Mouse (Mus musculus): ENCODE results near the gene Mas1. TPM values are rescaled to one million over a fixed set of nuclear protein-coding genes. Genes with fewer than 3 reads are reported as not detected.

Gene Mas1
- polyA plus RNA-seq (2014; fragmentation: Illumina TruSeq; extraction: RNeasy Lipid Tissue Mini Kit (QIAGEN cat#74804); ENCODE audit: low read depth, low replicate concordance) = 0.89 TPM

DNA sequence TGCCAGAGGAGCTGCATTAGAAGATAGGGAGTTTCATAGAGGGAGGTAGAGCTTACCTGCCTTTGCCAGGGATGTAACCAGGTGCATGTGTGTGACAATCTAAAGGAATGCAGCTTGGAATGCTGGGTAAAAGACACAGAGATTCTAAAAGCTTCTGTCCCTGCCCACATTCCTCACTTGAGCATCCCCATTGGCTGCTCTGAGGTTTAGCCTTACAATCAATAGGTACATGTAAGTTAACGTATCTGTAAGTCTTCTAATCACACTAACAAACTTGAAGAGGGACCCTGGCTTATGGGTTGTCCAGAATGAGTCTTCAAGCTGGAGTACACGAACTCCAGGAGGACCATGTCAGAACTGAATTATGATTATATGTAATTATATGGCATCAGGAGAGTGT, at the start of gene Mas1:
TSS of gene Mas1 (minus strand) at position 101 of the 400 bp plus-strand sequence.

DNA sequence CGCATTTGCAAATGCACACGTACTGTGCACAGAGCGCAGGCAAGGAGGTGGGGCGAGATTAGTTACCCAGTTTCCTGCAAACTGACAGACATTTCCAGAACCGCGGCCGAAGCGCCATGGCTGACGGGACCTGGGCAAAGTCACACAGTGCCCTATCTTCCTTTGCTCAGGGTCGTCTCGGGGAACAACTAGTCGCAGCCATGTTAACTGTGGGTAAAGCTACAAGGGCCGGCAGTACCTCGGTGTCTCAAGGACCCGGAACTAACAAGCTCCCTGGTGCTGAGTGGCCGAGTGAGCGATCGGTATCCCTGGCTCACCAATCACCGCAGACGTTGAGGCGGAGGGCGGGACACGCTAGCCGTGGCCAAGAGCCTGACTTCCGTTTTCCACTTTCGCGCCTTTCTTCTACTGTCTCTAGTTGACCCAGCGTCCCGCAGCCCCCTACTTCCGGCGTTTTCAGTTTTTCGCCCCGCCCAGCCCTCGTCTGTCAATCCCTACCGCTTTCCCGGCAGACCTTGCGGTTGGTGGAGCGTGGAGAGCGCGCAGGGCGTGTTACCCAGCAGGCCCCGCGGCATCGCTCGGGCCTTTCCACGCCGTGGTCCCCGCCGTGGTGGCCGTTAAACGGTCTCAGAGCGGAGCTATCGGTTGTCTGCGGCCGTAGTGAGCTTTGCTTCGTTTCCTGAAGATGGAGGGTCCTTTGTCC, 48.1 kb upstream of the Mas1 start, which contains the start of gene Mrpl18:
TSS of gene Mrpl18 (minus strand) at position 465 of the 703 bp plus-strand sequence.

DNA sequence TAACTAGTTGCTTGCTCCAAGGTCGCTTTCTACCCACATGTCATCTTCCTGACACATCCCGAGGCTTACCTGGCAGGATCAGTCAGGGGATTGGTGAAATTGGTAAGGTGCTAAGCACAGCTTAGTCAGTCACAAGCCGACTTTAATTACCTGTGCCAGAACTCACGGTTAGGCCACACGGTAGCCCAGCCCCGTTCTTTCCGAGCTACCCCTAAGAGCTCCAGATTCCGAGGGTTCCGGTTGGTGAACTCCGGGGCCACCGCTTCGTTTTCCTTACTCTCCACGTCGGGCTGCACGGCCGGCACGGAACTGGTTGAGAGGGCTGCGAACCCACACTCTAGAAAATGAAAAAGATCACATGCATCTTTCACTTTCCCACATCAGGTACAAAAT, 47.5 kb upstream of the Mas1 start, which contains the start of gene Tcp1:
TSS of gene Tcp1 (plus strand) at position 214 of the 393 bp plus-strand sequence.

DNA sequence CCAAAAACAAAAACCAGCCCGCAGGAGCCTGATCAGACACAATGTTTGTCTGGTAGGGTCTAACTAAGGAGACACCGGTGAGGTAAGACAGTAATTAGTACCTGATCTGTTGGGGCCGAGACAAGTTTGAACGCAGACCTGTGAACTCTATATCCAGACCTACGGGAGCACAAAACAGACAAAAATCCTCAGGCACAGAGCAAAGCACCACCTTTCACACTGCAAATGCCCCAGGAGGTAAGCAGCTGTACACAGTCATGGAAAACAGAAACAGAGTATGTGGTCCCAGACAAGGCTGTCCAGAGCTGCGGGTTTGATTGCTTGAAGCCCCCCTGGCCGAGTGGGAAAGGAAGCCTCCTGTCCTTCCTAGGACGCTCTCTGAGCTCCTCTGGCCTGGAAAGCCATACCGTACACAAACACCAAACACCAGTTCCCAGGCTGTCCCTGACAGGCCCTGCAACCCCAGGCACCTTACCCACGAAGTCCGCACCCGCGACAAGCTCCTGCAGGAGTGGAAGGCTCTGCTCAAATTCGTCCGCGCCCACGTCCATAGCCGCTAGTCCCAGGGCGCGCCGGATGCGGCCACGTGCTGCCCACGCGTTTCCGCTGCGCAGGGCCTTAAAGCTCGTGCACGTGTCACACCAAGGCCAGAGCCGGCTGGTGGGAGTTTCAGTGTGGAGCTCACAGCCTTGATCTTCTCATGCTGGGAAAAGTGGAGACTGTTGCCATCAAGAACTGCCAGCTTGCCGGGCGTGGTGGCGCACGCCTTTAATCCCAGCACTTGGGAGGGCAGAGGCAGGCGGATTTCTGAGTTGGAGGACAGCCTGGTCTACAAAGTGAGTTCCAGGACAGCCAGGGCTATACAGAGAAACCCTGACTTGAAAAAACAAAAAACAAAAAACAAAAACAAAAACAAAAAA, 41.7 kb upstream of the Mas1 start, which contains the start of gene Pnldc1:
TSS of gene Pnldc1 (minus strand) at position 870 of the 920 bp plus-strand sequence.

DNA sequence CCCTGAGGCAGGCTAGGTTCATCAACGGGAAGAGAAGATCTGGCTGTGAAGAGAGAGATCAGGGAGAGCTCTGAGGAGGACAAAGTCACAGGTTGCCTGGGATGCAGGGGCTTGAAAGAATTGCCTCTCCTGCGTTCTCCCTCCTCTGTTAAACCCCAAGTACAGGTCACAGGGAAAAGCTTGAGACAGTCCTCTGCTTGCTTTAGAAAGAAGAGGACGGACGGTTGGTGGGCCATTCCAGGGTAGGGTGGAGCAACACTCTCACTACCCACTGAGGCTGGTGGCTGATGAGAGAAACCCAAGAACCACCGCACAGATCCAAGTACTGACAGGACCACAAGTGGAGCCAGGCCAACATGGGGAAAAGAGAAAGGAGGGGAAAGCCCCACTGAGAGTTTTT, 7.8 kb upstream of the Mas1 start, which contains the start of gene Mrgprh:
TSS of gene Mrgprh (plus strand) at position 301 of the 400 bp plus-strand sequence.

Other genes starting within 250 kb of the Mas1 start
- 110 TPM for gene Slc22a1, start 192.3 kb downstream of the Mas1 start, polyA plus RNA-seq (2014; fragmentation: Illumina TruSeq; extraction: RNeasy Lipid Tissue Mini Kit (QIAGEN cat#74804); ENCODE audit: low read depth, low replicate concordance)
- 15.0 TPM for gene Igf2r, start 98.5 kb downstream of the Mas1 start, polyA plus RNA-seq (2014; fragmentation: Illumina TruSeq; extraction: RNeasy Lipid Tissue Mini Kit (QIAGEN cat#74804); ENCODE audit: low read depth, low replicate concordance)
- 0.28 TPM for gene Mrgprh, start 7.9 kb upstream of the Mas1 start, polyA plus RNA-seq (2014; fragmentation: Illumina TruSeq; extraction: RNeasy Lipid Tissue Mini Kit (QIAGEN cat#74804); ENCODE audit: low read depth, low replicate concordance)
- 0.28 TPM for gene Pnldc1, start 42.1 kb upstream of the Mas1 start, polyA plus RNA-seq (2014; fragmentation: Illumina TruSeq; extraction: RNeasy Lipid Tissue Mini Kit (QIAGEN cat#74804); ENCODE audit: low read depth, low replicate concordance)
- 507 TPM for gene Tcp1, start 47.6 kb upstream of the Mas1 start, polyA plus RNA-seq (2014; fragmentation: Illumina TruSeq; extraction: RNeasy Lipid Tissue Mini Kit (QIAGEN cat#74804); ENCODE audit: low read depth, low replicate concordance)
- 107 TPM for gene Mrpl18, start 48.2 kb upstream of the Mas1 start, polyA plus RNA-seq (2014; fragmentation: Illumina TruSeq; extraction: RNeasy Lipid Tissue Mini Kit (QIAGEN cat#74804); ENCODE audit: low read depth, low replicate concordance)
- gene Acat3, start 72.5 kb upstream of the Mas1 start, polyA plus RNA-seq (2014; fragmentation: Illumina TruSeq; extraction: RNeasy Lipid Tissue Mini Kit (QIAGEN cat#74804); ENCODE audit: low read depth, low replicate concordance) = 18.8 TPM
- gene Acat2, start 92.6 kb upstream of the Mas1 start, polyA plus RNA-seq (2014; fragmentation: Illumina TruSeq; extraction: RNeasy Lipid Tissue Mini Kit (QIAGEN cat#74804); ENCODE audit: low read depth, low replicate concordance) = 82.3 TPM
- 127 TPM for gene Wtap, start 126.0 kb upstream of the Mas1 start, polyA plus RNA-seq (2014; fragmentation: Illumina TruSeq; extraction: RNeasy Lipid Tissue Mini Kit (QIAGEN cat#74804); ENCODE audit: low read depth, low replicate concordance)
- 265 TPM for gene Sod2, start 138.7 kb upstream of the Mas1 start, polyA plus RNA-seq (2014; fragmentation: Illumina TruSeq; extraction: RNeasy Lipid Tissue Mini Kit (QIAGEN cat#74804); ENCODE audit: low read depth, low replicate concordance)
- gene Gpr31b, start 184.2 kb upstream of the Mas1 start, polyA plus RNA-seq (2014; fragmentation: Illumina TruSeq; extraction: RNeasy Lipid Tissue Mini Kit (QIAGEN cat#74804); ENCODE audit: low read depth, low replicate concordance) = not detected
- 0.36 TPM for gene Tcp10b, start 193.0 kb upstream of the Mas1 start, polyA plus RNA-seq (2014; fragmentation: Illumina TruSeq; extraction: RNeasy Lipid Tissue Mini Kit (QIAGEN cat#74804); ENCODE audit: low read depth, low replicate concordance)

All from kidney, adult 10 weeks (tissue).